ENCODE assay signal across 10 mouse cellular contexts in genomic region chr11:21015536-21015935, GRCm38 (mm10).
DNase-seq lines count a peak whose midpoint lies in the region; ATAC-seq lines count a peak whose summit lies in the region.
"Had no signal": no experiment of that assay in that cellular context is flagged by ENCODE, and none has a peak within 500 bp of the region (broad histone marks: within the 10 kb centered on the region; RNA-seq: fewer than 3 reads in every experiment).

No protein-coding gene starts in this region.

- peak; percentile 44 for DNase-seq in adrenal gland, postnatal 10 days
- no peak for DNase-seq in adrenal gland, adult 18-20 months (ENCODE audit: low spot score in 2 of 2)
- peak; percentile 66 to 71 for DNase-seq in cerebellum, adult 18-20 months
- DNase-seq in kidney, postnatal 36 days: peak; percentile 36 to 55
- DNase-seq in urinary bladder, postnatal 4 days (ENCODE audit: low spot score in 2 of 2): no peak

- H3K9ac ChIP-seq in kidney, embryonic 15.5 days: no peak overlapping the region
- H3K9ac ChIP-seq in kidney, embryonic 14.5 days (ENCODE audit: low read depth, low read length): no peak overlapping the region

- H3K4me1 ChIP-seq in kidney, embryonic 15.5 days: 0 out of 2 replicates have a peak, but pooled peaks cover 15% of the 10 kb centered on the region
- H3K4me1 ChIP-seq in kidney, embryonic 14.5 days (ENCODE audit: control insufficient read depth, insufficient read depth, low read length): 0 out of 2 replicates have a peak, but pooled peaks cover 7% of the 10 kb centered on the region

- H3K27me3 ChIP-seq in kidney, embryonic 15.5 days: no peaks in the 10 kb centered on the region
- no peaks in the 10 kb centered on the region for H3K27me3 ChIP-seq in kidney, embryonic 14.5 days (ENCODE audit: control insufficient read depth, insufficient read depth, low read length)

- 76% methylated on average over 3 of the region's 3 CpGs for WGBS in kidney, embryonic 15.5 days
- whole genome bisulfite sequencing in kidney, embryonic 14.5 days: 83% methylated on average over 3 of the region's 3 CpGs

- H3K4me3 ChIP-seq in kidney, embryonic 15.5 days (replicated peaks): no peak overlapping the region
- H3K4me3 ChIP-seq in kidney, embryonic 14.5 days (ENCODE audit: low read length): no peak overlapping the region
- H3K4me3 ChIP-seq: erythroblast, embryonic 14.5 days had no signal

- ATAC-seq in kidney, embryonic 15.5 days (replicated peaks; ENCODE audit: low FRiP score): no peak
- no peak for ATAC-seq in kidney, embryonic 14.5 days (ENCODE audit: low FRiP score, low TSS enrichment)
- ATAC-seq in inflammation-experienced regulatory T-cells, adult 6 months: no peak
- ATAC-seq: Patski had no signal

- no peaks in the 10 kb centered on the region for H3K36me3 ChIP-seq in kidney, embryonic 15.5 days
- no peaks in the 10 kb centered on the region for H3K36me3 ChIP-seq in kidney, embryonic 14.5 days (ENCODE audit: control insufficient read depth, insufficient read depth, low read length)

- no peak overlapping the region for H3K4me2 ChIP-seq in kidney, embryonic 15.5 days
- no peak overlapping the region for H3K4me2 ChIP-seq in kidney, embryonic 14.5 days (replicated peaks; ENCODE audit: low read depth, low read length)

- no peaks in the 10 kb centered on the region for H3K9me3 ChIP-seq in kidney, embryonic 15.5 days (replicated peaks)
- no peaks in the 10 kb centered on the region for H3K9me3 ChIP-seq in kidney, embryonic 14.5 days (ENCODE audit: control insufficient read depth, low read length)

- 0 out of 2 replicates have a peak overlapping the region, but pooled peaks have one; percentile 4 for H3K27ac ChIP-seq in kidney, embryonic 15.5 days
- no peak overlapping the region for H3K27ac ChIP-seq in kidney, embryonic 14.5 days (ENCODE audit: low read depth, low read length)

Comparison
In these comparisons a context has a peak if more than half of its experiments do, and no peak if none do; other contexts are left out.
1. DNase-seq: peak in adrenal gland, postnatal 10 days (single experiment), cerebellum, adult 18-20 months (2 of 2) and kidney, postnatal 36 days (2 of 2); none in adrenal gland, adult 18-20 months (0 of 2) and urinary bladder, postnatal 4 days (0 of 2).